Mouse (Mus musculus) right cerebral cortex, postnatal 4 days (tissue): ENCODE measurements around the gene Clec4a1.

ENCODE experiments used
- DNase-seq: peaks from one replicate; pipeline ENCODE4 v3.0.0-alpha.2; 2022

The Clec4a1 gene

DNA sequence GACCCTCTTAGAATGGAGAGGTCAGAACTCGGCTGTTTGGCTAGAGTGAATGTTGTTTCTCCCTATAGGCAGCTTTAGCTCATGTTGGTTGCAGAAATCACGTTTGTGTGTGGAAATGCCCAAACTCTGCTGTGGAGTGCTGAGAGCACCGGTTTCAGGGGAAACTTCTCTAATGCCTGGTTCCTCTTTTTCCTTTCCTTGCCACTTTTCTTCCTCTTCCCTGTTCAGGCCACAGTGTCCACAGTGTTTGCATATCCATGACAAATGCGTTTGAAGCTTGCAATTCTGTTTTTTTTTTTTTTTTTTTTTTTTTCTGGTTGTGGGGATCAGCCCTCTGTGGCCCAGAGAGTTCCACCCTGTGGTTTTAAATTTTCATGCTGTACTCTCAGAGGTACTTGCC, at the start of gene Clec4a1:
Gene Clec4a1, plus strand, starts transcription at position 398 of the 400 bp plus-strand sequence.
- no peak for DNase-seq

DNA sequence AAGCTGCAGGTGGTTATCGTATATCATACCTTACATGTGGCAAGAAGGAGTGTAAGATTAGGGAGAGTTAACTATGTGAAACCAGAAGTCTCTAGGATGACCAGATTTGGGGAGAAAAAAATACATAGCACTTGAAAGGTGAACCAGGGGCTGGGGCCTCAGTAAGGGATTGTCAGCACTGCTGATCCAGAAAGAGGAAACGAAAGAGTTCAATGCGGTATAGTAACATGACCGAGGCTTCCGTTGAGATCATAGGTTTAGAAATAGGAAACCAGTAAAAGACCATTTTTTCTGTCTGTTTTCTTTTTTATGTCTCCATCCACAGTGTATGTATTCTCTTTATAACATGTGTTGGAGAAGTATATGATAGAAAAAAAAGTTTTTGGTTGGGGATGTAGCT, 48.8 kb upstream of the Clec4a1 start:
- no peak for DNase-seq

DNA sequence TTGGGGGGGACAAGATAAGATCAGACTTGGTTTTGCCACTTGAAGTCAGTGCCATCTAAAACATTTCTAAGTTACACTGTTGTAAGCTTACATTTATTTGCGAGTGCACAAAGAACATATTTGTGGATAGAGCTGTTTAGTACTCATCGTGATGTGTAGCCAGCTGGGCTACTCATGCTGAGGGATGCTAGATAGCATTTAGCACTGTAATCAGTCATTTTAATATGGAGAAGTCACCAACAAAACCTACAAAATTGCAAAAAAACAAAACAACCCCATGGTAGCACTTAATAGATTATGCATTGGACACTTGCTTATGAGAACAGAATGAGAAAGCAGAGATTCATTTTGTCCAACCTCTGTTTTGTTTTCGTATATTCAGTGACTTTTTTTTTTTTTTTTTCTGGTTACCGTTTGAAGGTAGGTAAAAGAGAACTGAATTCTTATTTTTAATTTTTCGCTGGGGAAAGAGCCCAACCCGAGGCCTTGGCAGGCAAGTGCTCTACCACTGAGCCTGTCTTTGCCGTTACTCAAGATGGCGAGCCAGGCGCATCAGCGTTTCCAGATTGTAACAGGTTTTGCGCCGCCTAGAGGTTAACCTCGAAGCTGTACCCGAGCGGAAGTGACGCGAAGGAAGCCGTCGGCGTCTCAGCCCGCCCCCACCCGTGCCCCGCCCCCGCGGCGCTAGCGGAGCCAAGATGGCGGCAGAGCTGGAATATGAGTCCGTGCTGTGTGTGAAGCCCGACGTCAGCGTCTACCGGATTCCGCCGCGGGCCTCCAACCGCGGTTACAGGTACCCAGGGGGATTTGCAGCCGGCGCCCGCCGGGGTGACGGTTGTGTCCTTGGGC, 47.6 kb upstream of the Clec4a1 start, which contains the start of gene Necap1:
Gene Necap1, plus strand, starts transcription at position 604 of the 849 bp plus-strand sequence.
- DNase-seq, result peak; percentile 99

DNA sequence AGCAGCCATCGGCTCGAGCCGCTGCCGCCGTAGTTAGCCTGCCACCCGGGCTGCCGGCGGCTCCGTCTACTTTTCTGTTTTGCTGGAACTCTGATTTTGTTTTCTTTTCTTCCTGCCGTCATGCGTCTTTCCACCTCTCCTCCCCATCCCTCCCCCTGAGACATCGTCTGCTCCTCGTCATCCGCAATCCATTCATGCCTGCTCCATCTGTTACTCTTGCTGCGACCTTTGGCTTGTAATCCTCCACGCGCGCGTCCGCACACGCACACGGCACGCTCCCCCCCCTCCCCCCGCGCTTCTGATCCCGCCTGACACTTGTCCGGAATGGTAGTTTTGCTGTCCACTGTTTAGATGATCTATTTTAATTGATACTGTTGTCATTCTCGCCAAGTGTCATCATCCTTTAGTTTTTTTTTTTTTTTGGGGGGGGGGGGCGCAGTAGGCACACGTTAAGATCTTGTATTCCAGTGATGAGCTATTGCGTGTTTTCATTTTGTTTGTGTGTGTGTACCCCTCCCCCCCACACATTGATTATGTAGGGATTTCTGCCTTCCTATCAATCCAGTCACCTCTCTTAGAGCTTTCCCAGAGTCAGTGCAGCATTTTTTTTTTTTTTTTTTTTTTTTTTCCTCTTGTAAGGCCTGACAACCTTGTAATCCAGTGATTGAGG, 46.8 kb upstream of the Clec4a1 start:
- no peak for DNase-seq

DNA sequence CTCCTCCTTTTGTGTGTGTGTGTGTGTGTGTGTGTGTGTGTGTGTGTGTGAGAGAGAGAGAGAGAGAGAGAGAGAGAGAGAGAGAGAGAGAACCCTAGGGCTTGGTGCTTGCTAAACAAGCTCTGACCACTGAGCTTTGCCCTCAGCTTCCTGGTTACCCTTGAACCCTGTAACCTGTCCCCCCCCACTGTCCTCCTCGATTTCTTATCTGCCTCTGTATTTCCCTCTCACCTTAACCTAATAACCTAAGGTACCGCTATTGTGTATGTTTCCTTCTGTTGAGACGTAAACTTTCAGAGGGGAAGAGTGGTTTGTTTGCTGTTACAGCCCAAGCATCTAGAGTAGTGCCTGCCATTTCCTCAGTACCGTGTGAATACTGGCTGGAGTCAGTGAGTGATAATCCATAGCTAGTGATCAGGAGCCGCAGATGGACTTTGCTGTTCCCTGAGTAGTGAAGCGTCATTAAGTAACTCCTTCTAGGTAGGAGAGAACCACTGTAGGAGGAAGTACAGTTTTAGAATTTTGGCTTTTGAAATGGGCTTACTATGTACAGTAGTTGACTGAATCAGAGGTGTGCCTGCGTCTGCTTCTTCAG, 42.4 kb upstream of the Clec4a1 start:
- no peak for DNase-seq

DNA sequence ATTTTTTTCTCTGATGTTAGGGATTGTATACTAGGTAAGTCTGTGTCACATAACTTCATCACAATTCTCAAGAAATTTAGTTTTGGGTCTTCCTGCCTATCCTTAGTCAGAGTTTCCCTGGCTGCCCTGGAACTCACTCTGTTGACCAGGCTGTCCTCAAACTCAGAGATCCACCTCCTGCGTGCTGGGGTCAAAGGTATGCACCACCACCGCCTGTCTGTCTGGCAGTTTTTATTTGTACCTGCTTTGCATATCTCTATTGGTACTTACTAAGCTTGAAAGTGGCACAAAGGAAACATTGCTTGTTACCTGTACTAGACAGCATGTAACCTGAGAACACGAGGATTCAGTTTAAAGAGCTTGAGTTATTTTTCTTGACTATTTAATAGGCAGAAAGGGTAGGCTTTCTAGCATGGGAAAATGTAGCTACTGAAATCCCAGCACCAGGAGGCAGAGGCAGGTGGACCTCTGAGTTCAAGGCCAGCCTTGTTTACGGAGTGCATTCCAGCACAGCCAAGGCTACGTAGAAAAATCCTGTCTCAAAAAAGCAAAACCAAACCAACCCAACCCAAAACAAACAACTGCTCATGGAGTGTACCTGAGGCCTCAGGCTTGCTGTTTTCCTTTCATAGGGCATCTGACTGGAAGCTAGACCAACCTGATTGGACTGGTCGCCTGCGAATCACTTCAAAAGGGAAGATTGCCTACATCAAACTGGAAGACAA, 41.7 kb upstream of the Clec4a1 start:
- DNase-seq, result no peak

DNA sequence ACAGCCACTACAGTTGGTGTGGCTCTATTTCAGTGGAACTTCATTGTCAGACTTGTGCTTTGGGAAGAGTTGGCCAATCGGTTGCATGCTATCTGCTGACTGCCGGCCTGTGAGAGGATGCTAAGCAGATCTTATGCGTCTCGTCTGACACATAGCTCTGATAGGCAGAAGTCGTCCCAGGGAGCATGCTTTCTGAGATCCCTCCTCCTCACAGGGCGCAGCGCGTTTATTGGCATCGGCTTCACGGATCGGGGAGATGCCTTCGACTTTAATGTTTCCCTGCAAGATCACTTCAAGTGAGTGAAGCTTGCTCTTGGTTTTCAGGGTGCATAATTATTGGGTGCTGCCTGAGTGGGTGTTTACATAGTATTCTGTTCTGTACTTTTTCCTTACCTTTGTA, 40.4 kb upstream of the Clec4a1 start:
- no peak for DNase-seq

DNA sequence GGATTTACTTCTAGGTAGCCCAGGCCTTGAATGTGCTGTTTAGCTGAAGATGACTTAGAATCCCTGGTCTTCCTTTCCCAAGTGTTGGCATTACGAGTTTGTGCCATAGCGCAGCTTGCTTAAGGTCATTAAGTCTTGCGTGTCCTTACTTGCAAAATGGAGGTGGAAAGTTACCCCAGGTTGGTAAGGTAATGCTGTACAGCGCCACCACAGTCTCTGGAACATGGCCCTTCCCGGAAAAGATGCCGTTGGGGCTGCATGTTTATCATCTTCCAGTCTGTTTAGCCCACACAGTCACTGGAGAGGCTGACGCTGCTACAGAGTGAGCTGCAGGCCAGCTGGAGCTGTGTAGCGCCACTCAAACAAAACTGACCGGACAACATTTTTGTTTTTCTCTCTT, 38.0 kb upstream of the Clec4a1 start:
- DNase-seq, result no peak

DNA sequence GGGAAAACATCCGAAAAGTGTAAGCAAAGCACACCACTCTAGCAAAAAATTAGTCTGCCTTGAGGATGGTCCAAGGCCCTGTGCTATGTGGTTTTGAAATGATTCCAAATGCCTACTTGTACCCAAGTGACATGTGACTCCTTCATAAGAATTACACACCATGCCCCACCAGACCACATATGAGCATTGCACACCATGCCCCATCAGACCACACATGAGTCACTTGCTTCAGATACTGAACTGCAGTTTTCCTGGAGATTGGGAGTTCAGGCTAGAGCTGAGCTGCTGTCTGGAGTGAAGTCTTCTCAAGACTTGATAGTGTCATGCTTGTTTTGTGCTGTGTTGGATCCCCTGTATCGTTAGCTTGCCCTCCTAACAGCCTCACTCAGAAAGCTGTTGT, 32.0 kb upstream of the Clec4a1 start:
- no peak for DNase-seq

DNA sequence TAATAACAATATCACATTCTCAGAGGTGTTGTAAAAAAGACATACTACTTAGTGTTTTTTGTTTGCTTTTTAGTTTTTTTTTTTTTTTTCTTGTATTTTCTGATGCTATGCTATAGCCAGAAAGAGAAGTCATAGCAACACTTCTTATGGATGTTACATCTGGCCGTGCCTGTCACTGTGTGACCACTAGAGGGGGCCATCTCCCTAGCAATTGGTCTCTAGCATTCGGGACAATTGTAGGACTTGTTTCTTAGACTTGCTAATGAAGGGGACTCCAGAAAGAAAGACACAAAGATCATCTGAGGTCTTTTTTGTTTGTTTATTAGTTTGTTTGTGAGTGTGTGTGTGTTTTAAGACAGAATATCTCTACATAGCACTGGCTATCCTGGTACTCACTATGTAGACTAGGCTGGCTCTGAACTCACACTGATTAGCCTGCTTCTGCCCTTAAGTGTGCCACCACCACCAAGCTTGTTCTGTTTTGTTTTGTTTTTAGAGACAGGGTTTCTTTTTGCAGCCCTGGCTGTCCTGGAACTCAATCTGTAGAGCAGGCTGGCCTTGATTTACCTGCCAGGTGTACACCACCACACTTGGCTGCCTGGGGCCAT, 29.1 kb upstream of the Clec4a1 start:
- DNase-seq, result peak; percentile 78

DNA sequence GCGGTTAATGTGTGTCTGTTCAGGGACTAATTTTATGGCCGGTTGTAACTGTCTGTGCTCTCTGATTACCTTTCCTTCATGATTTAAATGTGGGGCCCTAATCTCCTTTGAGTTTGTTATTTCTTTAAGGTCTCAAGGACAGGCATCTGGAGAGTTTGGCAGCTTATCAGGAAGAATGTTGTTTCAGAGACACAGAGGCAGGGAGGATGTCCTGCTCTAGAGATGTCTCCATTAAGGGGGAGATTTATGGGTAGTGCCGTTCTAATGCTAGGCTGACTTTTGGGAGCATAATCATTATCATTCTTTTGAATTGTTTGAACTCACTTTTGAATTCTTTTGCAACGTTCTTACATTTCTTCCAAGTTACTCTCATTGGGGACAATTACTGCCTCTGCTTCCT, 1.7 kb upstream of the Clec4a1 start:
- DNase-seq, result no peak

DNA sequence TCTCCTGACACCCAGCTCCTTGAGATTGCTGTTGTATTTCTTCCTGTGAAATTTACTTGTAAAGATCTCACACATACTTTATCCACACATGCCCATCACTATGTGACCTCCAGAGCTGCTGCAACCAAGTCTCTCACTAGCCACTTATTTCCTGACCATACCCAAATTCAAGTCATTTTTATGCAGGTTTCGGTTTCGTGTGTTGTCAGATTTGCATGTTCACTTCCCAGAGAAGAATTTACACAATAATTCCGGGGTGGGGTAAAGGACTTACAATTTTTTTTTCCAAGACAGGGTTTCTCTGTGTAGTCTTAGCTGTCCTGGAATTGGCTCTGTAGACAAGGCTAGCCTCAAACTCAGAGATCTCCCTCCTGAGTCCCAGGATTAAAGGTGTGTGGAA, 13.2 kb downstream of the Clec4a1 start:
- DNase-seq, result no peak

DNA sequence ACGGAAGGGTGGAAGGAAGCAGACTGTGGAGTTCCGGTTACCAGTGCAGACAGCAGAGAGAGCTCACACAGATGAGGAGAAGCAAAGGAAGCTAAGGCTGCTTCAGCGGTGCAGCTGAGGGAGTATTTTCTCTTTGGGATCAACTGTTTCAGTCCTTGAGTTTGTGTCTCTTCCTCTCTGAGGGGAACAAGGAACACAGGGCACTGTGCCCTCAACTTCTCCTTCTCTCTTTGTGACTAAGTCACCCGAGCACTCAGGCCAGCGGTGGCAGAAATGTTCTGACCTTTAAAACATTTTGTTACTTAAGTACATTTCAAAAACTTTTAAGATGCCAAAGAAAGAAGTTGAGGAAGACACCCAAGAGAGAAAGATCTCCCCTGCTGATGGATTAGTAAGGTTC, 18.0 kb downstream of the Clec4a1 start:
- DNase-seq, result no peak

DNA sequence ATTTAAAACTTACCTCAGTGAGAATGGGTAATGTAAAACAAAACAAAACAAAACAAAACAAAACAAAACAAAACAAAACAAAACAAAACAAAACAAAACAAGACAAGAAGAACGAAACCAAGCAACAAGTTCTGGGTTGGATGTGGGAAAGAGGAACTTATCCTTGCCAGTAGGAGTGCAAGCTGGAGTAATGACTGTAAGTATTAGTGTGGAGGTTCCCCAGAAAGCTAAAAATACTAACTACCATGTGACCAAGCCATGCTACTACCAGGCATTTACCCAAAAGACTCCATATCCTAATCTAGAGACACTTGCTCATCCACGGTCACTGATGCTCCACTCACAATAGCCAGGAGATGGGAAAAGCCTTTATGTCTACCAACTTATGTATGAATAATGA, 25.1 kb downstream of the Clec4a1 start:
- DNase-seq, result no peak

DNA sequence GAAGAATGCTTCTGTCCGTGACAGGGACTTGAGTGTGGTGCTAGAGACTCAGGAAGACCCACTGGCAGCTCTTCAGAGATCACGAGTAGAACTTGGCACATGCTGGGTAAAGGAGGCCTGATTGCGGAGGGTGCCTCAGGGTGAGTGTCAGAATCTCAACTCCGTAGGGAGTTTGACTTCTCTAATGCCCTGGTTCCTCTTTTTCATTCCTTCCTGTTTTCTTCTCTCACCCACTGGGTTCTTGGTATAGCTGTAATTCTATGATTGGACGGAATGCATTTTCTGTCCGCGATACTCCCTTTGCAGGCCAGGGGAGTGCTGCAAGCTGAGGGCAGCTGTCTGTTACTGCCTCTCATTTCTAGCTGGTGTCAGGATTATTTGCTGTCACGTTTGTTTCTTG, 30.8 kb downstream of the Clec4a1 start, which contains the start of gene Clec4a3:
Gene Clec4a3, plus strand, starts transcription at position 115 of the 400 bp plus-strand sequence.
- DNase-seq, result no peak

DNA sequence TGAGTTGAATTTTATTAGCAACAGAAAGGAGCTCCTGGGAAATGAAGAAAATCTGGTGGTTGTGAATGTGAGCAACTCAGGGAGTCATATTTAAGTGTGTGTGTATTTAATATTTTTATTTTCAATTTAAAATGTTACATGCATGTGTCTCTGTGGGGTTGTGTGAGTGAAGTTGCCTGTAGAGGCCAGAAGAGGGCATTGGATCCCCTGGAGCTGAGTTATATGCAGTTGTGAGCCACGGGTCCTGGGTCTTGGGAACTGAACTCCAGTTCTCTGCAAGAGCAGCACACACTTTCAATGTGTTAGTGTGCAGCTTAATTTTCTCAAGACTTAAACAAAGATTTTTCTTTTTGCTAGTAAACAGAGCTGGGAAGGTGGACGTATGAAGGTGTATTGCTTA, 42.9 kb downstream of the Clec4a1 start:
- DNase-seq, result no peak

DNA sequence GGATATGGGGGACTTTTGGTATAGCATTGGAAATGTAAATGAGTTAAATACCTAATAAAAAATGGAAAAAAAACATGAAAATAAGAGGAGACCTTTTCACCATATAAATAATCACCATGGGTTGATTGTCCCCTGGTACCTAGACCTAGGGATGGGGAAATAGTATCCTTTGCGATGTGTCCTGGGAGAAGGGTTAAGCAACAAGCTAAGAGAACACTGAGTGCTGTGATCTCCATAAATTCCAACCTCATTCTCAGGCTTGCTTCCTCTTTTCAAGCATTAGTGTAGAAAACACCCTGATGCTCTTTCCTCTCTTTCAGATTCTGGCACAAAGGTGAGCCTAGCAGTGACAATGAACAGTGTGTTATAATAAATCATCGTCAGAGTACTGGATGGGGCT, 47.4 kb downstream of the Clec4a1 start:
- DNase-seq, result no peak
